Mouse (Mus musculus) heart, postnatal 25 days (tissue): ENCODE results near the gene Gm44973. TPM values are rescaled to one million over a fixed set of nuclear protein-coding genes. Genes with fewer than 3 reads are reported as not detected.
"Not testable (repeated sequence)": the region's sequence is repeated elsewhere in the genome, so short reads cannot be mapped to it uniquely, and the experiment has no call there.

ENCODE experiments used
- DNase-seq: peaks from one replicate; pipeline ENCODE4 v3.0.0; 2022; ENCODE audit warnings: low spot score
- intact Hi-C: fragments of 180-260 bp; cut with DNase I; formaldehyde crosslinking; loops from one replicate; pipeline ENCODE4 v1.15.1; 2025
- total RNA-seq, 2 experiments: library from RNA; stranded (reverse); gene quantifications; 2 replicates each; pipeline ENCODE4 v1.2.3; 2021

The Gm44973 gene
- not detected for total RNA-seq

DNA sequence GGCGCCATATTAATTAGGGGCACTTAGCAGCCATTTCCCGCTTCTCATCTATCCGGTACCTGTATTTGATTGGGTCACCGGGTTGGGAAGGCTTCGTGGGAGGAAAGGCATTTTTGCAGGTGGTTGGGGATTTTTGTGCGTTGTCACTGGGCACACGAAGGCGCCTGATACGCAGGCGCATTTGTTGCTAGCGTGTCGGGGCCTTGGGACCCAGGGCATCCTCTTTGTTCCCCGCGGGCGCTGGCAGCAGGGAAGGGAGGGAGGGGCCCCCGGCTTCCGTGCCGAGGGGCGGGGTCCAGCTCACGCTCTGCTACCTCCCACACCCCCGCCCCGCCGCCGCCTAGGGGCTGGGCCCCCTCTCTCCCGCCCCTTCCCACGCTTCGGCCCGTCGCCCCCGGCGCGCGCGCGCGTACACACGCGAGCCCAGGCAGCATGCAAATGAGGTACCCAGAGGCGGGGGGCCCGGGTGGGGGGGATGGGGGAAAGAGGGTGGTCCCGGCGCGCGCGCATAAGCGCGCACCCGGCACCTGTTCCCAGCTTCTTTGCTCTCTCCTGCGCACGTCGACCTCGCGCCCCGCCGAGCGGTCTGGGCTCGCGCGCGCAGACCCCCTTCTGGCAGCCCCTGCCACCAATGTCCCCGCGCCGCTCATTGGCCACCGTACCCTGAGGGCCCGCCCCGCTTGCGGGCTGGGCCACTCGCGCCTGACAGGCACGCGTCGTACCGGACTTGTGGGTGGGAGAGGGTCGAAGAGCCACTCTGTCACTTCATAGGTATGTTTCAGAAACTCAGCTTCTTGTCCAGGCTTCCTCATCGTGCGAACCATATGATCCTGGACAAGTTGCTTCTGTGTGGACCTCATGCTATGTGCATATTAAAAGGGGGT is at the start of gene Gm44973:
TSS of gene Gm44973 (plus strand) at position 379 of the 884 bp plus-strand sequence.
- DNase-seq = peak; percentile 89
- intact Hi-C loops = no loop called here

DNA sequence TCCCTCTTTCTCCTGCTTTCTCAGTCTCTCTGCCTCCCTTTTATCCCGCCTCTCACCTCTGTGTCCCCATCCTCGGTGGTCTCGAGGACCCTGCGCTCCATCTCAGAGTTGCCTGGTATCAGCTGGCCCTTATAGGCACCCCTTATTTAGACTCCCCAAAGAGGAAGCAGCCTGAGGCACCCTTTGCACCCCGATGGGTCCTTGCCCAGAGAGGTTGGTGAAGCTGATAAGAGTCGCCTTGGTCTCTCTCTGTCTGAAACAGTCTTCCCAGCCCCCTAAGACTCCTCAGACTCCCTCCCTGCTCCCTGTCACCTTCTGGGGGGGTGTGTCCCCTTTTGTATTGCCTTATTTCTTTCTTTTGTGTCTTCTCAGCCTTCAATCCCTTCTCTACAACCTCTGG is 44.2 kb upstream of the Gm44973 start, which contains the start of gene Sbk3:
TSS of gene Sbk3 (minus strand) at position 101 of the 400 bp plus-strand sequence.
- DNase-seq = no peak
- intact Hi-C loops = no loop called here

DNA sequence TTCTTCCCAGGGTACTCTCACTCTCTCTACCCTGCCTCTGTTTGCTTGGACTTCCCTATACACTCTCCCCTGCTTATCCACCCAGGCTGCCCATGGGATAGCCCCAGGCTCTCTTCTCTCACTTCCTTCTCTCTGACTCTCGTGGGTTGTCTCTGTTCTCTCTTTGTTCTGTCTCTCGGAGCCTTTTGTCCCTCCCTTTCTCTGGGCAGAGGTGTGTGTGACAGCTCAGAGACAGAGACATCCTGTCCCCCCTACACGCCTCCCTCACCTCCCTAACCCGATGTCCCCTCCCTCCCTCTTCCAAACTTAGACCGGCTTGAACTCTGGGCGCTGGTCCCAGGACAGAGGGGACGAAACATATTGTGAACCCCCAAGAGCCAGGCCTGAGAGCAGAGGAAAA is 43.6 kb upstream of the Gm44973 start:
- intact Hi-C loops = no loop called here
- DNase-seq = no peak

DNA sequence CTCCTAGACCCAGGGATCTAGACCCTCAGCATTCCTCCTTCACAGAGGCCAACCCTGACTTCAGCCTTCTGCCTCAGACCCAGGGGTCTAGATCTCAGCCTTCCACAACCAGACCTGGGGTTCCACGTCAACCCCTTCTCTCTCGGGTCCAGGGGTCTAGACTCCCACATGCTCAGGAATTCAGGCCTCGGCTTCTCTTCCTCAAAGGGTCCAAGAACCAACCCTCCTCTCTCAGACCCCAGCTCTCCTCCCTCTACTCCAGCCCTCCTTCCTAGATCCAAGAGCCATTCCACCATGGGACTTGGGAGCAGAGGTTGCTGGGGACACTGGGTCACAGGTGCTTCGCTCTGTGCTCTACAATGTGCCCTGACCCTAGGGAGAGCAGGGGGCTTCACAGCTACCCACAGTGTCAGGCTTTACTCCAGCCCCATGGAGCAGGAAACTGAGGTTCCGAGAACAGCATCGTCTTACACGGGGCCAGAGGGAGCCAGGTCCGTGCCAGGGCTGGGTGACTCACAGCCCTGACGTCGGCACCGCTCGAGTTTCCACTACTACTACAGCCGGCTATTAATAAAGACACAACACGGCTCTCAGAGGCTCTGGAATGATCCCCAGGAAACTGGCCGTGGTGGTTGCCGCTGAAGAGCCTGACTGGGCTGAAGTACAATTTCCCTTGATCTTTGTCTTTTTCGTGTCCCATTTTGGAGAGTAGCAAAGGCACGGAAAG is 42.8 kb upstream of the Gm44973 start:
- DNase-seq = peak; percentile 70
- intact Hi-C loops = no loop called here

DNA sequence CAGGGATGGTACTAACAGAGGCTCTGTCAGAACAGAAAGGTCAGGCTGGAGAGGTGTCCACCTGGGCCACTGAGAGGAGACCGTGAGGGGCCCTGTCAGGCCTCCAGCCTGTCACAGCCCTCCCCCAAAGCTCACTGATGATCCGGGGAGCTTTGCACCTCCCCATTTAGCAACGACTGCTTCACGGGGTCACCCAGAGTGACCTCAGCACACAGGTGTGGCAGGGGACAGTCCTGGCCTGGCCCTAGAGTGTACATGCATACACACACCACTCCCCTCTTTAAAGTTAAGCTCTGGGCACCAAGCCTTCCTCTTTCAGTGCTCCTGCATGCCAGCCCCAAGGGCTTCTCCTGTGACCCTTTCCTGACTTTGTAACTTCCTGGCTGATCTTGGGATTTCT is 39.8 kb upstream of the Gm44973 start:
- DNase-seq = no peak
- intact Hi-C loops = no loop called here

DNA sequence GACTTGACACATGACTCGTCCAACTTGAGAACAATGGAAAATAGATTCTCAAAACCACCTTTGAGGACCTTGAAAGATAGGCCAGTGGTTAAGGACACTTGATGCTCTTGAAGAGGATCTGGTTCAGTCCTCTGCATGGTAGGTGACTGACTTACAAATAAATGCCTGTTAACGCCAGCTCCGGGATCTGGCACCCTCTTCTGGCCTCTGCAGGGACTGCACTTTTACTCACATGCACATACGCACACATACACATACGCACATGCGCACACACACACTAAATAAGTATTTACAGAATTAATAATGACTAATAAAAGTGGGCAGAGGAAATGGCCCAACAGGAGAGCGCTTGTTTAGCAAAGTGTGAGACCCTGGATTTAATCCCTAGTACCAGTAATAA is 38.5 kb upstream of the Gm44973 start:
- intact Hi-C loops = no loop called here
- DNase-seq = no peak

DNA sequence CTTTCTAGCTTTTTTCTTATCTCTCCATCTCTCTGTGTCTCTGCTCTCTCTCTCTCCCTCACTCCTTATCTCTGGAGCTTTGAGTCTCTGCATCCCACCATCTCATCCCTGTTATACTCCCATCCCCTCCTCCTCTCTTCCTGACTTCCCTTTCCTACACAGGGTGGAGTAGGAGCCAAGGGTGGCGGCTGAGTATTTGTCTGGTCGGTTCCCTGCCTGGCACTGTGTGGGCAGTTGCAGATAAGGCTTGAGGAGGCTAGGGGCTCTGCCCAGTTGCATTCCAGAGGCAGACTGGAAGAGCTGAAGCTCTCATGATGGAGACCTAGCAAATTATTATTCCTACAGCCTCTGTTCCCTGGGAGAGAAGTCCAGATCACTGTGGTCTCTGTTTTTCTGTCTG is 27.0 kb upstream of the Gm44973 start:
- DNase-seq = no peak
- intact Hi-C loops = no loop called here

DNA sequence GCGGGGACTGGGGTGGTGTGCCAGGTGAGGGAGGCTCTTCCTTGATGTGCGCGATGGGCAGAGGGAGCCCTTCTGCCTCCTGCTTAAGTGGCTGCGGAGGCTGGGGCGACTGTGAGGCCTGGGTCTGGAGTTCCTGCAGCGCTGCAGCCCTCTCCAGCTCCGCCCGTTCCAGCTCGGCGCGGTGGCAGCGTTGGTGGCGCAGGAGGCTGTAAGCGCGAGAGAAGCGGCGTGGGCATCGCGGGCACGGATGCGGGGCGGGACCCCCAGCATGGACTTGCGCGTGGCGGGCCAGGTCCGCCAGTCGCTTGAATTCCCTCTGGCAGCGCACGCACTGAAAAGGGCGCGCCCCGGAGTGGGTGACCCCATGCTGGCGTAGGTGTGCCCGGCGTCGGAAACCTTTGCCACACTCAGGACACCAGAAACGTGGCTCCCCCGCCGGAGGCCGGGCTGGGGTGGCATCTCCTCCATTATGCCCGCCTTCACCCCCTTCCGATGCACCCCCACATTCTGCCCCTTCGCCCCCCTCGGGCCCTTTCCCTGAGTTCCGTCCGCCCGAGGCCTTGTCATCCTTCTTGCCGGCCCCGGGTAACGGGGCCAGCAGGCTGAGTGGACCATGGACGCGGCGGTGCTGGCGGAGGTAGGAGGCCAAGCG is 21.8 kb upstream of the Gm44973 start:
- DNase-seq = no peak
- intact Hi-C loops = no loop called here

DNA sequence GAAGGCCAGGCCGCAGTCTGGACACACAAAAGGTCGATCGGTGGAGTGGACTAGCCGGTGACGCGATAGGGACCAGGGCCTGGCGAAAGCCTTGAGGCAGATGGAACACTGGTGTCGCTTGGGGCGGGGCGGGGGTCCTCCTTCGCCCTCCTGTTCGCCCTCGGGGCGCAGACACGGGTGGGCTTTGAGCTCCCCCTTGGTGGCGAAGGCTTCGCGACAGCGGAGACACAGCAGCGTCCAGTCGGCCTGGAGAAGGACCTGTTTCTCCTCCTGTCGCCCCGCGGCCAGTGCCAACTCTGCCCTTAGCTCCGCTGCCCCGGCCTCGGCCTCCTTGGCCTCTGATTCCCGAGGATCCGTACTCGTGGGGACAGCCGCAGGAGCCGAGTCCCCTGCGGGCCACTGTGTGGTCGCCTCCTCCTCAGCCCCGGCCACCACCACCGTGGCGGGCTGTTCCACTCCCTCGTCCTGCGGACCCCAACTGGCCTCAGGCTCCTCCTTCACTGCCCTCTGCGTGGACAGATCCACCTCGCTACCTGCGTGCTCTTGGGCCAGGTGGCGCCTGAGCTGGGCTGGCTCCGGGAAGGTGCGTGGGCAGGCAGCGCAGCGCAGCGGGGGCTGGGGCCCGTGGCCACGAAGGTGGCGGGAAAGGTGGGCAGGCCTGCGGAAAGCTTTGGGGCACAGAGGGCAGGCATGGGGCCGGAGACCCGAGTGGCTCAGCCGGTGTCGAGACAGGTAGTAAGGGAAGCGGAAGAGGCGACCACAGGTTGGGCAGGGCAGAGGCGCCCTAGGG is 21.1 kb upstream of the Gm44973 start:
- intact Hi-C loops = no loop called here

DNA sequence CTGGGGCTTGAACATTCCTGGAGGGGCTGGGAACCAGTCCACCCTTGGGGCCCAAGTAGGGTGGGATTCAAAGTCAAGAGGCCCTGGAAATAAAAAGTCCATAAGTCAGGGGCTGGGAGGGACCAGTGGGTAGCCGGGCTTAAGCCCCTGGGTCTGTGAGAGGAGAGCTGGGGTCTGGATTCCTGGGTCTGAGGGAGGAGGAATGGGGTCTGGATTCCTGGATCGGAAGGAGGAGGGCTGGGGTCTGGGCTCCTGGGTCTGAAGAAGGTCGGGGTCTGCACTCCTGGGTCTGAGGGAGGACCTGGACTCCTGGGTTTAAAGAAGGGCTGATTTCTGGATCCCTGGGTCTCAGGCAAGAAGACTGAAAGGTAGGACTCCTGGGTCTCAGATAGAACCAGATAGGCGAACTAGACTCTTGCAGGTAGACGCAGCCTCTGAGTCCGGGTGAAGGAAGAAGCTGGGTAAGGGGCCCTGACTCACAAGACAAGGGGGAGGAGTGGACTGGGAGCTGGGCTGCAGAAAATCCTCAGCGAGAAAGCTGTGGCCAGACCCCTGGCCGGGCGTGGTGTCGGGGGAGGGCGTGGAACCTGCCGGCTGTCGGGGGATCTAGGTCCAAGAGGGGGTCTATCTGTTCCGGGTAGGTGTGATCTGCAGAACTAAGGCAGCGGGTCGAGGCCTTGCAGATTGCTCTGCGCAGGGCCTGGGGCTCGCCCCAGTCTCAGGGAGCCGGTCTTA is 19.9 kb upstream of the Gm44973 start:
- intact Hi-C loops = loop anchor here (2.0 kb wide), 1 partner anchor 55 kb away; the partner anchor contains the start of gene Zfp580
- no peak for DNase-seq

More for the DNA sequence above, 21.1 kb upstream of the Gm44973 start:
- DNase-seq = no peak

DNA sequence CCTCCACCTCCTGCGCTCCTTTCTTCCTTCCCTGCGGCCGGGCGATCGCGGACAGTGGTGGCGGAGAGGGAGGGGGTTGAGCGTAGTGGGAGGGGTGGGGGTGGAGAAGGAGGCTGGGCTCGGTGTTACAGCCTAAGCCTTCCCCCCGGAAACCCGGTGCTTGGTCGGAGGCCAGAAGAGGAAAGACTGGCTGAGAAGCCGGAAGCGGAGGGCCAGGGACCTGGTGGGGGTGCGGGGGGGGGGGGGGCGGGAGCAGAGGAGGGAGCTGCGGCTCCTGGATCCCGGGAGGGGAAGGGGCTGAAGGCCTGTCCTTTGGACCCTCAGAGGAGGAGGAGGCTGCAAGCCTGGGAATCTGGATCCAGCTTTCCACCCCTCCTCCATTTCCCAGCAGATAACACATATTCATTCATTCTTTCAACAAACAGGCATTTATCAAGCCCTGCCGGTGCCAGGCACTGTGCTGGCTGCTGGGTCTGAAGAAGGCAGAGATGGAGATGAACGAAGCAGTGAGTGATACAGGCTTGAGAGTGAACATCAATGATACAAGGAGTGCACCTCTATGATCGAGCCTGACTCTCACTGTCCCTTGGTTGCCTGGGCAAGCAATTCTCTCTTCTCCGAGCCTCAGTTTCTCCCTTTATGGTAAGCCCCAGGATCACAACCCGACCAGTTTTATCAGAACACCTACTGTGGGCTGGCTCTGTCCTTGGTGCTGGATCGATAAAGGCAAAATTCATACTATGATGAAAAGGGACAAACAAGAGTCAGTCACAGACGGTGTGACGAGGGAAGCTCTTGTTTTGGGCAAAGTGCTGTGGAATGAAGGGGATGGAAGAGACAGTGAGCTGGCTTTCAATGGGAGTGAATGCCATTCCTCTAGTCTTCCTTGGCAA is 19.0 kb upstream of the Gm44973 start, which contains the start of gene Zfp579:
TSS of gene Zfp579 (minus strand) at position 156 of the 893 bp plus-strand sequence.
- peak; percentile 81 for DNase-seq
- intact Hi-C loops = loop anchor here (2.0 kb wide), 1 partner anchor 55 kb away; the partner anchor contains the start of gene Zfp580

DNA sequence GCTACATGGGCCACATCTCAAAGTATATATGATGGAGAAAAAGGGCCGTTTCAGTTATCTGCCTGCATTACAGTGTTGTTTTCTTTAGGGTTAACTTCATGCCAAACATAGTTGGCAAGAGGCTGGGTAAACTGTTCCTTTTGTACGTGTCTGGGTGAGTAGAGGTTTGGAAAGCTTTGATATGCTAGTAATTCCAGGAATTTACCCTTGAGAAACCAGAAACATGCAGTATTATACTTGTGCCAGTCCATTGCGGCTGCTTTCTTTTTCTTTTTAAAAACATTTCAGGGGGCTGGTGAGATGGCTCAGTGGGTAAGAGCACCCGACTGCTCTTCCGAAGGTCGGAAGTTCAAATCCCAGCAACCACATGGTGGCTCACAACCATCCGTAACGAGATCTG is 18.4 kb upstream of the Gm44973 start:
- DNase-seq = no peak
- intact Hi-C loops = loop anchor here (2.0 kb wide), 1 partner anchor 54 kb away; the partner anchor contains the start of gene Zfp580

DNA sequence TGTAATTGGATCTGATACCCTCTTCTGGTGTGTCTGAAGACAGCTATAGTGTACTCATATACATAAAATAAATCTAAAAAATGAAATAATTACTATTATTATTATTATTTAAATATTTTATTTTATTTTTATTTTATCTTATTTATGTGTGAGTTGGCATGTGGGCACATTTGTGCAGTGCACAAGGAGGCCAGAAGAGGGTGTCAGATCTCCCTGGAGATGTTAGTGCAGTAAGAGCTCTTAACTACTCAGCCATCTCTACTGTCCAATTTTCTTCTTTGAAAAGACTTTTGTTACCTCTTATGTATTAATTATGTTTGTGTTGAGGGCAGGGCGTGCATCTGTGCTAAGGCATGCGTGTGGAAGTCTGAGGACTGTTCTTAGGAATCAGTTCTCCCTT is 15.4 kb upstream of the Gm44973 start:
- intact Hi-C loops = no loop called here
- DNase-seq = no peak

DNA sequence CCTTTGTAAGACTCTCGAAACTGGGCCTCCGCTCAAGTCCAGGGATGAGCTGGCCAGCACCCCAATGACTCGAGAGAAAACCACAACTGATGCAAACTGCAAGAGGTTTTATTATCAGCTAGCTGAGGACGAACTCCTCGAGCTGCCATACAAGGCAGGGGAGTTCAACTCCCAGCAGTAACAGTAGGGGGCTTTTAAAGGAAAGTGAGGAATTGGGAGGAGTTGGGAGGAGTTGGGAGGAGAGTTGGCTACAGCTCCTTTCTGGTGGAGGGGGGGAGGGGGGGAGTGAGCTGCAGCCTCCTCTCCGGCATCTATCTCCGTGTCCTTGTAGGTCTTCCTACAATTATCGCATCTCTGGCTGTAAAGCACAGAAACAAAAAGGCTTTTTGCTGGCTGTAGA is 12.4 kb upstream of the Gm44973 start:
- intact Hi-C loops, DNase-seq: not testable (repeated sequence)

DNA sequence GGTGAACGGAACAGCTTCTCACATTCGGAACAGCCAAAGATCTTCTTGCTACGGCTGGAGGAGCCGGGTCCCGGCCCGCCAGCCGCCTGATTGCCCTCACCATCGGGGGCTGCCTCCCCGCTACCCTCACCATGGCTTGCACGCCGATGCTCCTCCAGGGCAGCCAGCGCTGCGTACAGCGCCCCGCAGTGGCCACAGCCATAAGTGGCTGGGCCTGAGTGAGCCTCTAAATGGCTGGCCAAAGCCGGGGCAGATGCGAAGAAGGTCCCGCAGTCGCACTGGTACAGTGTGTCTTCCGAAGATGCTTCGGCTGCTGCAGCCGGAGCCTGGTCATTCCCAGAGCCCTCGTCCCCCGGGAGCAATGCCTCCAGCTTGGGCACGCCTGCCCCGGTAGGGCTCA is 7.1 kb upstream of the Gm44973 start:
- intact Hi-C loops = no loop called here
- DNase-seq = no peak

DNA sequence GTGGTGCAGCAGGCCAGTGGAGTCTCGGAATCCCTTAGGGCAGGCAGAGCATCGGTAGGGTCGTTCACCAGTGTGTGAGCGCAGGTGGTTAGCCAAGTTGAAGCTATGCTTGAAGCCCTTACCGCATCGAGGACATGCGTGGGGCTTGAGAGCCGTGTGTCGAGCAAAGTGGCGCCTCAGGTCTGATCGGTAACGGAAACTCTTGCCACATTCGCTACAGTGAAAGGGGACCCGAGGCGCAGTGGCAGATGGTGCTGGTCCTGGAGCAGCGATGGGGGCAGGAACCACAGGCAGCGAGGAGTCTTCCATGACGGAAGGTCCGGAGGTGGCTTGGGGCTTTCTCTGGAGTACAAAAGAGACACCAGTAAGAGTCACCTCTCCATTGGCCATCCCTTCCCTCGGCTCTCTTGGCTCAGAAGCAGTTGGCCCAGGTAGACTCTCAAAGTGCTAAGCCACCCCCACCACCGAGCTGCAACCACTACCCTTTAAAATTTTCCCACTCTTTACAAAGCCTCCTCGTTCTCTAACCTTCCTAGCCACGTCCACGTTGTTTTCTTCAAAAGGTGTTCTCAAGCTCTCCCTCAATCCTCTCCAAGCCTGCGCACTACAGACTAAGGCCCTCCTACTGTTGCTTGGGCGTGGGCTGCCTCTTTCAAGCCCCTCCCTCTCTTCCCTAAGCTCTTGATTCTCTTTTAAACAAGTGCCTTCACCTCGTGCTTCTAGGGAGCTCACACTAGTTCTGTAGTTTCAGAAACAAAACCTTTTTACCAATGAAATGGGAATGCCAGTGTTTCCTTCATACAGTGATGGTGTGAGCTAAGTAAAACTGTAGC is 2.4 kb upstream of the Gm44973 start:
- no peak for DNase-seq
- intact Hi-C loops = loop anchor here (5.0 kb wide), 3 partner anchors 39 to 196 kb away; partner anchors contain the start of gene Zfp580
